In genomic region chr7:35118099-35118781, GRCm38 (mm10) we compare ENCODE assay signal across 8 mouse cellular contexts. TPM values are rescaled to one million over a fixed set of nuclear protein-coding genes. Genes with fewer than 3 reads are reported as not detected.
DNase-seq lines count a peak whose midpoint lies in the region; ATAC-seq and TF ChIP-seq lines count a peak whose summit lies in the region.

No protein-coding gene starts in this region.

- peak overlapping the region; percentile 99 for H3K4me2 ChIP-seq in forebrain, embryonic 16.5 days (ENCODE audit: low read length)
- H3K4me2 ChIP-seq in neural tube, embryonic 14.5 days (ENCODE audit: low read depth, low read length), result peak overlapping the region; percentile 100

- intact Hi-C loops in heart, postnatal 25 days (cut with DNase I), result loop anchor here (2.0 to 5.0 kb wide), 5 partner anchors 36 to 114 kb away; partner anchors contain the start of gene Cebpg

- 0% methylated on average over 49 of the region's 49 CpGs for WGBS in forebrain, embryonic 16.5 days
- WGBS in lung, adult 2 months, result under 1% methylated on average over 49 of the region's 49 CpGs
- 1% methylated on average over 49 of the region's 49 CpGs for WGBS in neural tube, embryonic 14.5 days

- H3K36me3 ChIP-seq in forebrain, embryonic 16.5 days (ENCODE audit: control insufficient read depth, insufficient read depth), result no peaks in the 10 kb centered on the region
- H3K36me3 ChIP-seq in neural tube, embryonic 14.5 days (ENCODE audit: control insufficient read depth, insufficient read depth, low read length), result no peaks in the 10 kb centered on the region

- H3K4me1 ChIP-seq in brown adipose tissue, adult 24 weeks (ENCODE audit: control insufficient read depth, insufficient read depth, insufficient read length, low read length), result no peaks in the 10 kb centered on the region
- peaks cover 21% of the 10 kb centered on the region for H3K4me1 ChIP-seq in forebrain, embryonic 16.5 days (replicated peaks; ENCODE audit: control insufficient read depth, insufficient read depth, low read length)
- H3K4me1 ChIP-seq in lung, adult 2 months (ENCODE audit: control insufficient read depth, insufficient read depth, low read length), result peaks cover 2% of the 10 kb centered on the region; the same call in 1 of the 2 replicates
- H3K4me1 ChIP-seq in neural tube, embryonic 14.5 days (ENCODE audit: control insufficient read depth, insufficient read depth, low read length), result peaks cover 23% of the 10 kb centered on the region

- peak; percentile 58 for DNase-seq in heart, postnatal 25 days (ENCODE audit: low spot score)
- peak; percentile 84 to 91 for DNase-seq in kidney, postnatal 4 days
- DNase-seq in lung, adult 2 months, result peak; percentile 78
- peak; percentile 72 for DNase-seq in testis, postnatal 14 days (ENCODE audit: low spot score)

- peak overlapping the region; percentile 61 for H3K9ac ChIP-seq in forebrain, embryonic 16.5 days (replicated peaks; ENCODE audit: low read depth, low read length)
- H3K9ac ChIP-seq in neural tube, embryonic 14.5 days (replicated peaks; ENCODE audit: low read depth, low read length), result peak overlapping the region; percentile 50

- H3K27me3 ChIP-seq in forebrain, embryonic 16.5 days (replicated peaks; ENCODE audit: control insufficient read depth, insufficient read depth, low read length), result peaks cover 50% of the 10 kb centered on the region
- peaks cover 37% of the 10 kb centered on the region for H3K27me3 ChIP-seq in neural tube, embryonic 14.5 days (ENCODE audit: control insufficient read depth, insufficient read depth, low read length)

- peak overlapping the region; percentile 89 for H3K27ac ChIP-seq in brown adipose tissue, adult 24 weeks (replicated peaks; ENCODE audit: low read depth, low read length)
- no peak overlapping the region; the same call in 1 of the 2 replicates for H3K27ac ChIP-seq in forebrain, embryonic 16.5 days (ENCODE audit: low read length)
- H3K27ac ChIP-seq in neural tube, embryonic 14.5 days (ENCODE audit: low read depth, low read length), result no peak overlapping the region

- peak; percentile 33 for ATAC-seq in CD4-positive, CD25-positive, alpha-beta regulatory T cell, adult 4 months
- ATAC-seq in forebrain, embryonic 16.5 days, result peak; percentile 65
- ATAC-seq in neural tube, embryonic 14.5 days (ENCODE audit: low read depth), result peak; percentile 57; the same call in 1 of the 2 replicates

- H3K4me3 ChIP-seq in brown adipose tissue, adult 24 weeks (ENCODE audit: insufficient read depth, low read depth, low read length), result peak overlapping the region; percentile 93
- peak overlapping the region; percentile 61 for H3K4me3 ChIP-seq in forebrain, embryonic 16.5 days (replicated peaks; ENCODE audit: low read length)
- peak overlapping the region; percentile 91 for H3K4me3 ChIP-seq in lung, adult 2 months (replicated peaks; ENCODE audit: extremely low read depth, low read depth, low read length)
- peak overlapping the region; percentile 49 for H3K4me3 ChIP-seq in neural tube, embryonic 14.5 days (ENCODE audit: low read depth, low read length)

- TF ChIP-seq POLR2A in lung, adult 2 months (IDR thresholded peaks at IDR 0.05; ENCODE audit: borderline replicate concordance, extremely low read depth, low read depth, low read length), result peak; percentile 50; the same call in 1 of the 2 replicates

- TF ChIP-seq CTCF in lung, adult 2 months (IDR thresholded peaks at IDR 0.05; ENCODE audit: insufficient read depth, low read length), result no peak

- H3K9me3 ChIP-seq in forebrain, embryonic 16.5 days (ENCODE audit: control insufficient read depth, low read length), result no peaks in the 10 kb centered on the region
- no peaks in the 10 kb centered on the region for H3K9me3 ChIP-seq in neural tube, embryonic 14.5 days (ENCODE audit: control insufficient read depth, low read length)

RNA-seq across cellular contexts. Expression of gene Cebpa, which starts 0.9 kb away (rescaled TPM):
- polyA plus RNA-seq in CD4-positive, CD25-positive, alpha-beta regulatory T cell, adult 4 months (2017; shearing (Covaris generic)), result 1 to 10 TPM in 1 of 2 experiments, under 1 TPM in 1; 0.47 to 1.1 TPM
- 427 and 435 TPM in 2 replicates for polyA plus RNA-seq in brown adipose tissue, adult 24 weeks (2012; ENCODE audit: insufficient read depth, insufficient read length, missing spikeins)
- 0.32 and 0.40 TPM in 2 replicates for polyA plus RNA-seq in forebrain, embryonic 16.5 days (2015; fragmentation: Nextera tagmentation; extraction: Ambion mirVana)
- 1 to 10 TPM; 5.8 to 6.1 TPM for total RNA-seq in heart, postnatal 25 days (2021)
- polyA plus RNA-seq in lung, adult 2 months (2012; rRNA removed), result 148 and 282 TPM in 2 replicates
- polyA plus RNA-seq in neural tube, embryonic 14.5 days (2014; fragmentation: Nextera tagmentation; extraction: Ambion mirVana), result 0.62 and 0.77 TPM in 2 replicates

Comparison
In these comparisons a context has a peak if more than half of its experiments do, and no peak if none do; other contexts are left out.
1. RNA of gene Cebpa, which starts 0.9 kb away (polyA plus RNA-seq): 427 to 435 TPM in brown adipose tissue, adult 24 weeks and 148 to 282 TPM in lung, adult 2 months; 0.47 to 1.1 TPM in CD4-positive, CD25-positive, alpha-beta regulatory T cell, adult 4 months, 0.62 to 0.77 TPM in neural tube, embryonic 14.5 days and 0.32 to 0.40 TPM in forebrain, embryonic 16.5 days; every median in the first group is over 10 times any median in the second.
2. Peak in every context shown above with its lines, with median percentiles within 50 percentile points of each other: ATAC-seq, H3K4me3 ChIP-seq and DNase-seq.